Mouse (Mus musculus) hindbrain, embryonic 16.5 days (tissue): ENCODE results near the gene Elp4. TPM values are rescaled to one million over a fixed set of nuclear protein-coding genes. Genes with fewer than 3 reads are reported as not detected.

Experiments used
- ATAC-seq: fragments of 200-750 bp; cut with Nextera tagmentation; 2 replicates; pipeline ENCODE4 v1.8.0; 2017; ENCODE audit warnings: moderate TSS enrichment, moderate library complexity
- H3K27ac ChIP-seq: fragments of 300-500 bp; sonication (generic); 2 replicates; pipeline ENCODE4 v1.5.1; 2014; ENCODE audit warnings: low read depth, mild to moderate bottlenecking, control low read depth, low read length, moderate library complexity
- H3K27me3 ChIP-seq: fragments of 300-500 bp; sonication (generic); replicated peaks from 2 replicates; pipeline ENCODE4 v1.6.1; 2014; ENCODE audit warnings: low read length; ENCODE audit not compliant: control insufficient read depth, insufficient read depth
- H3K36me3 ChIP-seq: fragments of 300-500 bp; sonication (generic); 2 replicates; pipeline ENCODE4 v1.6.1; 2014; ENCODE audit warnings: mild to moderate bottlenecking, low read length, moderate library complexity, mixed read lengths; ENCODE audit not compliant: control insufficient read depth, insufficient read depth
- H3K4me1 ChIP-seq: fragments of 300-500 bp; sonication (generic); 2 replicates; pipeline ENCODE4 v1.6.1; 2014; ENCODE audit warnings: low read depth, low read length; ENCODE audit not compliant: control insufficient read depth, insufficient read depth
- H3K4me2 ChIP-seq: fragments of 300-500 bp; sonication (generic); 2 replicates; pipeline ENCODE4 v1.6.1; 2014; ENCODE audit warnings: mild to moderate bottlenecking, low read length, control low read depth, moderate library complexity
- H3K4me3 ChIP-seq: fragments of 300-500 bp; sonication (generic); 2 replicates; pipeline ENCODE4 v1.5.1; 2014; ENCODE audit warnings: mild to moderate bottlenecking, low read length, control low read depth, moderate library complexity
- H3K9ac ChIP-seq: fragments of 300-500 bp; sonication (generic); 2 replicates; pipeline ENCODE4 v1.6.1; 2014; ENCODE audit warnings: low read depth, mild to moderate bottlenecking, control low read depth, low read length, moderate library complexity
- H3K9me3 ChIP-seq: fragments of 300-500 bp; sonication (generic); 2 replicates; pipeline ENCODE4 v1.6.1; 2014; ENCODE audit warnings: mild to moderate bottlenecking, low read length, moderate library complexity; ENCODE audit not compliant: control insufficient read depth
- WGBS: fragments of 180-500 bp; shearing (Covaris S2); extraction: QIAGEN DNeasy Blood & Tissue Kit; methylation state at CpG from one replicate; pipeline ENCODE4 v1.1.7; 2014; 5-methylcytosine and 5-hydroxymethylcytosine counted together
- polyA plus RNA-seq: library from polyadenylated mRNA; unstranded; fragments of >200 nt; fragmentation: Nextera tagmentation; extraction: Ambion mirVana; gene quantifications from 2 replicates; pipeline ENCODE4 v1.2.1, GENCODE M21; 2015

The Elp4 gene
- polyA plus RNA-seq, 1 experiment from 2014 or later = 42.2 TPM

DNA sequence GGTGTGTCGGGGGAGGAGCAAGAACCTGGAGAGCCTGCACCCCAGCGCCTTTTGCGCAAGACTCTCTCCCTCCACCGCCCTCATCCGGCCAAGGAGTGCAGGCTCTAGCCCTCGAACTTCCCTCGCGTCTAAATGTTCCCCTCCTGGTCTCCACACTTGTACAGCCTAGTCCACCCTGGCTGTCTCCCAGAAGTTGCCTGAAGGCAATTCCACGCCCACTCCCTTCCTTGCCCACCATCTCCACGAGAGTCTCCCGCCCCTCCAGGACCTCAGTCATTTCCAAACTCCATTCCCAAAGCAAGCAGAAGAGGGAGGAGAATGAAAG lies 236.8 kb downstream of the Elp4 start:
- ATAC-seq = no peak
- Histone ChIP-seq H3K27me3 (peaks cover 58% of the 10 kb centered on the region), H3K4me2 (peak overlapping the region; percentile 28; the same call in 1 of the 2 replicates), H3K27ac (no peak overlapping the region), H3K4me1 (peaks cover 2% of the 10 kb centered on the region; the same call in 1 of the 2 replicates), H3K9ac (no peak overlapping the region), H3K9me3 (no peaks in the 10 kb centered on the region), H3K4me3 (no peak overlapping the region), H3K36me3 (no peaks in the 10 kb centered on the region)
- WGBS = 1% methylated on average over 11 of the region's 11 CpGs

DNA sequence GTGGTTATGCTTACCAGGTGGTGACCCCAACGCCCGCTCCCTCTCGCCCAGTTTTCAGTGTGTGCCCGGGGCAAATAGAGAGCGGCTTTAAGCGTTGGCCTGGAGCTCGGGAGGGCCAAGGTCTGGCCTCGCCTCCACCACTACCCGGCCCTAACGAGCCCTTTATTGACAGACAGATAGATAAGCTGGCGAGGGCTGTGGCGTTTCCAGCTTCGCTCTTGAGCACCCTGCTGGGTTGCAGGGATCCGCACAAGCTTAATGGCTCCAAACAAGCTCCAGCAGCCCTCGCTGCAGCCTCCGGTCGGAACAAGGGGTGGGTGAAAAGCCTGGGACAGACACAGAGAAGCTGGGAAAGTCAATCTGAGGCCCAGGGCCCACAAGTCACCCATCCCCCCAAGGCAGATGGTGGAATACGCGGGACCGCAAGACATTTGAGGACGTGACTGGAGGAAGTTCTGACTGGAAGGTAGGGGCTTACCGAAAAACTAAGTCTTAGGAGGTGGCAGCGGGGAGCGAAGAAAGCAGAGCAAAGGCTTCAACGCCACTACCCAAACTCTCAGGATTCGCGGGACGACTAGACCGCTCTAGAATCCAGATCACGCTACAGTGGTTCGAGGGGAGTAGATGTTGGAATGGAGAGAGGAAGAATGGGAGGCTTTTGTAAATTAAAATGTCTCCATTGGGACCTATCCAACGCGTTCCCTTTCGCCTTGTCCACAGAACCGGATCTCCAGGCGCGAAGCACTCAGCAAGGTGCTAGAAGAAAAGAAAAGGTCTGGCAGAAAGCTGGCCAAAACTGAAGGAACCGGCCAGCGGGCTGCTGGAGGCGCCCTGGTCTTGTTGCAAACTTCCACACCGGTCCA lies 237.4 kb downstream of the Elp4 start:
- Histone ChIP-seq H3K27ac (no peak overlapping the region), H3K4me3 (no peak overlapping the region), H3K4me1 (peaks cover 2% of the 10 kb centered on the region; the same call in 1 of the 2 replicates), H3K9me3 (no peaks in the 10 kb centered on the region), H3K27me3 (peaks cover 63% of the 10 kb centered on the region), H3K4me2 (peak overlapping the region; percentile 28), H3K36me3 (no peaks in the 10 kb centered on the region), H3K9ac (no peak overlapping the region)
- no peak for ATAC-seq
- 5% methylated on average over 41 of the region's 41 CpGs for WGBS

DNA sequence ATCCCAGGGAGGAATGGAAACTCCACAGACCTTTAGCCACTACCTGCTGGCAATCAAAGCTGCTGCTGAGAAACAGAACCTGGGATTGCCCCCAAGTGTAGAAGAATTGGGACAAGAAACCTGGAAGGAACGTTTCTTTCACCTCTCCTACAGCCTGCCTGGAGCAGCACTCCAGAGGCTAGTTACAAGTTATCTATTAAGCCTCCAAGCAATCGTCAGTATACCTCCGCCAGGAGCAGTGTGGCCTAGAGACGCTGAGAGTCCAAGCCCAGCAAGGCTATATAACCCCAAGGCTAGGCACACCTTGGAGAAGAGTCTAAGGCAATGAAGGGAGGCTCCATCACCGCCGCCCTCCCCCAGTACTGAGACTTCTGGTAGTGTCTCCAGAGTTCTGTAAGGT lies 238.0 kb downstream of the Elp4 start:
- Histone ChIP-seq H3K27me3 (peaks cover 63% of the 10 kb centered on the region), H3K4me3 (no peak overlapping the region), H3K9me3 (no peaks in the 10 kb centered on the region), H3K9ac (no peak overlapping the region), H3K36me3 (no peaks in the 10 kb centered on the region), H3K4me2 (no peak overlapping the region; the same call in 1 of the 2 replicates), H3K4me1 (peaks cover 2% of the 10 kb centered on the region; the same call in 1 of the 2 replicates), H3K27ac (no peak overlapping the region)
- no peak for ATAC-seq
- 10% methylated on average over 6 of the region's 6 CpGs for WGBS

DNA sequence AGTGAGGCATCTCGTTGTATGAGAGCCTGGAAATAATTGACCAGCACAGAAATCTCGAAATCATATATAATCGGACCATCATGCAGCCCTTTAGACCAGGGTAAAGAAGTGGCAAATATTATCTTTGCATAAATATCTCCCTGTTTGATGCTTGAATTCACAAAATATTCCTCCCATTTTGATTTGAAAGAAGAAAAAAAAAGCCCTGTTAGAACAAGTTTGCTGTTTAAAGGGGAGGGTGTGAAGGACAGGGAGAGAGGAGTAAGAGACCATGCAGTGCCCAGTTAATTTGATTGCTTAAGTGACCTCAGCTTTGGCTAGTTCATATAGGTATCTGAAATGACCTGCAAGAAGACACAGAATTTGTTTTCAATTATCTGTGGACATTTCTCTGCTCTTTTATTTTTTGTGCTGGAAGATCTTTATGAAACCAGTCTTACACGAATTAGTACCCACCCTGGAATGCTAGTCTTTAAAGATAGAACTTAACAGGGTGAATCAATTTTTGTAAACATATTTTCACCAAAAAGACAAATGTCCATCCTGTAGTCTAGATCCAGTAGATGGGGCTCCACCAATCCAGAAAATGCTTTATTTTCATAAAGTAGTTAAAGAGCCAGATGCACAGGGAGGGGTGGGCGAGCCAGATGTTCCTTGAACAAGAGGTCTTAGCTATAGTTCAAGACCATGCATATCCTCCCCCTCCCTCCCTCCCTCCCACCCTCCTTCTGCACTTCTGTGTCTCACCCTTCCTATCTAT lies 238.7 kb downstream of the Elp4 start:
- H3K9ac ChIP-seq = no peak overlapping the region
- no peaks in the 10 kb centered on the region for H3K9me3 ChIP-seq
- no peaks in the 10 kb centered on the region for H3K36me3 ChIP-seq
- H3K4me2 ChIP-seq = no peak overlapping the region
- 34% methylated on average over 5 of the region's 5 CpGs for WGBS
- H3K27ac ChIP-seq = no peak overlapping the region
- no peak overlapping the region for H3K4me3 ChIP-seq
- peaks cover 2% of the 10 kb centered on the region; the same call in 1 of the 2 replicates for H3K4me1 ChIP-seq
- no peak for ATAC-seq
- H3K27me3 ChIP-seq = peaks cover 63% of the 10 kb centered on the region

DNA sequence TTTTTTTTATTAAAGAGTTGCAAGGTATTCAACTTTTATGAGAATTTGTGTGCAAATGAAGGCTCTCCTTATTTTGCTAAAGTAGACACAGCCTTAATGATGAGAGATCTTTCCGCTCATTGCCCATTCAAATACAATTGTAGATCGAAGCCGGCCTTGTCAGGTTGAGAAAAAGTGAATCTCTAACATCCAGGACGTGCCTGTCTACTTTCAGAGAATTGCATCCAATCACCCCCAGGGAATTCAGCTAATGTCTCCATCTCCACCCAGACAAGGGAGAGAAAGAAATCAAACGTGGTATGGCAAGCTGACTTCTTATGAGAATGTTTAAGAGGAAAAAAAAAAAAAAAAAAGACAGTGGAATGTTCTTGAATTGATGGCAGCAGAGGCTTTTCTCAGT lies 239.4 kb downstream of the Elp4 start:
- ATAC-seq = no peak
- Histone ChIP-seq H3K4me3 (no peak overlapping the region), H3K27ac (no peak overlapping the region), H3K4me2 (no peak overlapping the region), H3K36me3 (no peaks in the 10 kb centered on the region), H3K27me3 (peaks cover 60% of the 10 kb centered on the region), H3K9ac (no peak overlapping the region), H3K4me1 (peaks cover 2% of the 10 kb centered on the region; the same call in 1 of the 2 replicates), H3K9me3 (no peaks in the 10 kb centered on the region)
- WGBS = 16% methylated on average over 5 of the region's 5 CpGs

DNA sequence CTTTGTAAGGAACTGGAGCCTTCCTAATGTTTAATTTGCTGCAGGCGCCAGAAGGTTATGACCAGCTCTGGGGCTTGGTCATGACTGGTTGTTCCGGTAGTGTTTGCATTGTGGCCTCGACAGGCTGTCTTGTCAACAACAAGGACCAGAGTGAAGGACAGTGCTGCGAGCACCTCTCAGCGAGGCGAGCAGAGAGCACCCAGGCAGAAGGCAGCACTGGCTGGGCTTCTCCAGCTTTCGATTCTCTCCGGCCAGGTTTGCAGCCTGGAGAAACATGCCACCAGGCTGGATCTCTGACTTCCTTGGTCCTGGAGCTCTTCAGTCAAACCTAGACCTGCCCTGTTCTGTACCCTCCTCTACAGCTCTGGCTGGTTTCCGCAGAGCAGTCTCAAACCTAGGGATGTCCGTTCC lies 241.3 kb downstream of the Elp4 start:
- Histone ChIP-seq H3K9ac (no peak overlapping the region), H3K4me1 (peaks cover 3% of the 10 kb centered on the region; the same call in 1 of the 2 replicates), H3K4me3 (no peak overlapping the region), H3K27me3 (peaks cover 65% of the 10 kb centered on the region), H3K9me3 (no peaks in the 10 kb centered on the region), H3K27ac (no peak overlapping the region), H3K4me2 (peak overlapping the region; percentile 5; the same call in 1 of the 2 replicates), H3K36me3 (no peaks in the 10 kb centered on the region)
- WGBS = 13% methylated on average over 10 of the region's 10 CpGs
- no peak for ATAC-seq

DNA sequence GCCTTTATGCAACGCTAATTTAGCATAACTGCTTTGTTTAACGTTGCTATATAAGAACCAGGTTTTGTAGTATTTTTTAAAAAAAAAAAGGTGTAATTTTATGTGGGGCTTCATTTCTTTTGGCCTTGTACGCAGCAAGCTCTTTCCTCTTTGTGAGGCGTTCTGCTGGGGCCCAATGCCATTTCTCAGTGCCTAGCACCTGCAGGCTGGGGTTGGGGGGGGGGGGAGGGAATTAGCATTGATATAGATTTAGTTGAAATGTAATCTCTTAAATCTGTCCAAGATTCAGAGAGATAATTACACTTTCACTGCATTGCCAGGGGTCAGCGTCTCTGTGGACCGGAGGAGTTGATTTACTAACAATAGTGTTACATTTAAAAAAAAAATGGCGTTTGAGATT lies 241.8 kb downstream of the Elp4 start:
- Histone ChIP-seq H3K27ac (no peak overlapping the region), H3K4me1 (peaks cover 3% of the 10 kb centered on the region; the same call in 1 of the 2 replicates), H3K4me2 (no peak overlapping the region; the same call in 1 of the 2 replicates), H3K9me3 (no peaks in the 10 kb centered on the region), H3K9ac (no peak overlapping the region), H3K4me3 (no peak overlapping the region), H3K27me3 (peaks cover 64% of the 10 kb centered on the region), H3K36me3 (no peaks in the 10 kb centered on the region)
- WGBS = 6% methylated on average over 7 of the region's 7 CpGs
- no peak for ATAC-seq

DNA sequence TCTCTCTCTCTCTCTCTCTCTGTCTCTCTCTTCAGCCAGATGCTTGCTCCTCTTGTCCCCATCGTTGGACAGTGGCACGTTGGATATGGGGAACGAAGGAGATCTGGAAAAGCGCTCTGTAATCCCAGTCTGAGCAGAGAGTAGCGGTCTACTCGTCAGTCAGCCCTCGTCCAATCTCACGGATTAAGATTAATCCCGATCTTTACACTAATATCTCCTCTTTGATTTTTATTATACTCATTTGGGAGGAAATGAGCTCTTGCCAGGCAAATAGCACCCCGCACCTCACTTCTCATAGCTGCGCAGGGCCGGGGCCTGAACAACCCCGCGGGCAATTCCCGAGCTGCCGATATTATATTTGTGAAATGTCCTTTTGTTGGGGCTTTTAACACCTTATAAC lies 242.2 kb downstream of the Elp4 start:
- H3K4me3 ChIP-seq = no peak overlapping the region
- ATAC-seq = no peak
- peaks cover 64% of the 10 kb centered on the region for H3K27me3 ChIP-seq

DNA sequence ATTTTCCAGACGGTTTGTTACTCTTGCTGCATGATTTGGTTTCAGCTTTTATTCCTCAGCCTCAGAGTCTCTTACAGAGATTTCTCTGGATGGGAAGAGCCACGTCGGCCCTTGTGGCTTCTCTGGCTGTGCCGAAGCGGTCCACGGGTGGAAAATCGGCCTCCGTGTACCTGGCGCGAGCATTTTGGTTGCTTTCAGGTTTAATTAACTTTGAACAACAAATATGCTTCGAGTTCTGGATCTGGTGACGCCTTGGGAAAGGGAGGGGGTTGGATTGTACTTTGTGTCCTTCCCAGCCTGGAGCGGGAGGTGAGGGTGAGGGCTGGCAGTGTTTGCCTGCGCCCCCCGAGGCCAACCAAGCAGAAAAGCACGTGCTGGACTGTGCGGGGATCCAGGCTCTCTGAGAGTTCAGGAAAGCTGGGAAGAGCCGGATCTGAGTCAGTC lies 242.7 kb downstream of the Elp4 start:
- peak overlapping the region; percentile 39 for H3K4me2 ChIP-seq
- H3K9me3 ChIP-seq = no peaks in the 10 kb centered on the region
- peak; percentile 53; the same call in 1 of the 2 replicates for ATAC-seq
- peak overlapping the region; percentile 29; the same call in 1 of the 2 replicates for H3K27ac ChIP-seq
- no peaks in the 10 kb centered on the region for H3K36me3 ChIP-seq
- H3K4me3 ChIP-seq = peak overlapping the region; percentile 12
- peaks cover 3% of the 10 kb centered on the region; the same call in 1 of the 2 replicates for H3K4me1 ChIP-seq
- H3K9ac ChIP-seq = peak overlapping the region; percentile 22; the same call in 1 of the 2 replicates
- 2% methylated on average over 18 of the region's 18 CpGs for WGBS
- H3K27me3 ChIP-seq = peaks cover 67% of the 10 kb centered on the region

More for the DNA sequence above, 242.2 kb downstream of the Elp4 start:
- Histone ChIP-seq H3K36me3 (no peaks in the 10 kb centered on the region), H3K27ac (no peak overlapping the region; the same call in 1 of the 2 replicates), H3K4me1 (peaks cover 3% of the 10 kb centered on the region; the same call in 1 of the 2 replicates), H3K9ac (no peak overlapping the region), H3K9me3 (no peaks in the 10 kb centered on the region), H3K4me2 (peak overlapping the region; percentile 12; the same call in 1 of the 2 replicates)
- 7% methylated on average over 16 of the region's 16 CpGs for WGBS
